Mouse (Mus musculus): ENCODE results near the gene 5430403G16Rik. TPM values are rescaled to one million over a fixed set of nuclear protein-coding genes. Genes with fewer than 3 reads are reported as not detected.
"Not testable (repeated sequence)": the region's sequence is repeated elsewhere in the genome, so short reads cannot be mapped to it uniquely, and the experiment has no call there.

The 5430403G16Rik gene
- polyA plus RNA-seq (2015; fragmentation: Nextera tagmentation; extraction: Ambion mirVana): 2.6 and 3.0 TPM in 2 replicates

GRCm38 (mm10) chr5:109690537-109691201 is at the start of gene 5430403G16Rik:
Gene 5430403G16Rik (minus strand): TSS chr5:109691041.
- peak; percentile 98 for ATAC-seq
- peak within 1 kb of the TSS; percentile 64 for H3K4me2 ChIP-seq (ENCODE audit: low read depth, low read length)
- H3K4me3 ChIP-seq (ENCODE audit: low read length): peak within 1 kb of the TSS; percentile 71
- not testable (repeated sequence) for H3K4me1 ChIP-seq (ENCODE audit: control insufficient read depth, insufficient read depth, low read length); H3K27me3 ChIP-seq (replicated peaks; ENCODE audit: control insufficient read depth, insufficient read depth, low read length); H3K36me3 ChIP-seq (ENCODE audit: control insufficient read depth, insufficient read depth, low read length); H3K9me3 ChIP-seq (ENCODE audit: control insufficient read depth, low read length)
- H3K27ac ChIP-seq (ENCODE audit: low read length): peak within 1 kb of the TSS; percentile 88
- H3K9ac ChIP-seq (ENCODE audit: low read depth, low read length): peak within 1 kb of the TSS; percentile 74
- WGBS: 0% methylated on average over 24 of the region's 26 CpGs

GRCm38 (mm10) chr5:109717341-109717740 is 26.5 kb upstream of the 5430403G16Rik start:
- WGBS: 58% methylated on average over 3 of the region's 3 CpGs
- ATAC-seq; H3K4me3 ChIP-seq (ENCODE audit: low read length): not testable (repeated sequence)

GRCm38 (mm10) chr5:109691205-109691965 is 544 bp upstream of the 5430403G16Rik start:
- whole genome bisulfite sequencing: 53% methylated on average over 5 of the region's 5 CpGs
- not testable (repeated sequence) for H3K27ac ChIP-seq (ENCODE audit: low read length); H3K9me3 ChIP-seq (ENCODE audit: control insufficient read depth, low read length); H3K4me1 ChIP-seq (ENCODE audit: control insufficient read depth, insufficient read depth, low read length); H3K36me3 ChIP-seq (ENCODE audit: control insufficient read depth, insufficient read depth, low read length); H3K27me3 ChIP-seq (replicated peaks; ENCODE audit: control insufficient read depth, insufficient read depth, low read length)
- Histone ChIP-seq H3K4me3 (ENCODE audit: low read length) (peak overlapping the region; percentile 71), H3K4me2 (ENCODE audit: low read depth, low read length) (0 out of 2 replicates have a peak overlapping the region, but pooled peaks have one; percentile 27), H3K9ac (ENCODE audit: low read depth, low read length) (peak overlapping the region; percentile 74)
- peak; percentile 67 for ATAC-seq

More at GRCm38 (mm10) chr5:109717341-109717740, 26.5 kb upstream of the 5430403G16Rik start:
- not testable (repeated sequence) for H3K27me3 ChIP-seq (replicated peaks; ENCODE audit: control insufficient read depth, insufficient read depth, low read length); H3K9me3 ChIP-seq (ENCODE audit: control insufficient read depth, low read length); H3K27ac ChIP-seq (ENCODE audit: low read length); H3K36me3 ChIP-seq (ENCODE audit: control insufficient read depth, insufficient read depth, low read length); H3K4me1 ChIP-seq (ENCODE audit: control insufficient read depth, insufficient read depth, low read length); H3K4me2 ChIP-seq (ENCODE audit: low read depth, low read length); H3K9ac ChIP-seq (ENCODE audit: low read depth, low read length)

GRCm38 (mm10) chr5:109682921-109683320 is 7.9 kb downstream of the 5430403G16Rik start:
- WGBS: 73% methylated on average over 4 of the region's 4 CpGs
- H3K27ac ChIP-seq (ENCODE audit: low read length): no peak overlapping the region
- H3K9ac ChIP-seq (ENCODE audit: low read depth, low read length): no peak overlapping the region
- ATAC-seq: no peak
- H3K27me3 ChIP-seq (replicated peaks; ENCODE audit: control insufficient read depth, insufficient read depth, low read length): no peaks in the 10 kb centered on the region
- no peak overlapping the region for H3K4me3 ChIP-seq (ENCODE audit: low read length)
- H3K4me2 ChIP-seq (ENCODE audit: low read depth, low read length): no peak overlapping the region
- H3K36me3 ChIP-seq (ENCODE audit: control insufficient read depth, insufficient read depth, low read length): no peaks in the 10 kb centered on the region
- H3K4me1 ChIP-seq (ENCODE audit: control insufficient read depth, insufficient read depth, low read length): no peaks in the 10 kb centered on the region
- no peaks in the 10 kb centered on the region for H3K9me3 ChIP-seq (ENCODE audit: control insufficient read depth, low read length)

Other genes starting within 250 kb of the 5430403G16Rik start
- 10.4 and 13.5 TPM in 2 replicates for gene Crlf2, start 132.0 kb downstream of the 5430403G16Rik start, polyA plus RNA-seq (2015; fragmentation: Nextera tagmentation; extraction: Ambion mirVana)
- gene 4930522L14Rik, start 60.8 kb upstream of the 5430403G16Rik start, polyA plus RNA-seq (2015; fragmentation: Nextera tagmentation; extraction: Ambion mirVana): 11.5 and 12.3 TPM in 2 replicates
- 0.23 and 0.44 TPM in 2 replicates for gene Gm15446, start 232.4 kb upstream of the 5430403G16Rik start, polyA plus RNA-seq (2015; fragmentation: Nextera tagmentation; extraction: Ambion mirVana)